Mouse (Mus musculus) activated CD4-positive, CD25-positive, alpha-beta regulatory T cell, adult 9 weeks (primary cell): ENCODE results near the gene 3830417A13Rik. TPM values are rescaled to one million over a fixed set of nuclear protein-coding genes. Genes with fewer than 3 reads are reported as not detected.

Experiments used
- polyA plus RNA-seq: library from polyadenylated mRNA; unstranded; fragments of 100-300 nt; shearing (Covaris generic); gene quantifications from one replicate; pipeline ENCODE4 v1.2.1, GENCODE M21; 2017

The 3830417A13Rik gene
- not detected for polyA plus RNA-seq

GRCm38 (mm10) chrX:64173248-64173647 is at the start of gene 3830417A13Rik:
Gene 3830417A13Rik (plus strand): TSS chrX:64173548.

GRCm38 (mm10) chrX:64152098-64152497 is 21.2 kb upstream of the 3830417A13Rik start, which contains the start of gene Gm6760:
Gene Gm6760 (minus strand): TSS chrX:64152198.

Other genes with a start within 250 kb of the 3830417A13Rik start
- not detected for gene Gm6760, start 21.4 kb upstream of the 3830417A13Rik start, polyA plus RNA-seq
- gene Slitrk4, start 103.4 kb downstream of the 3830417A13Rik start, polyA plus RNA-seq, result not detected